Mouse (Mus musculus): ENCODE data around the gene Tnxb. TPM values are rescaled to one million over a fixed set of nuclear protein-coding genes. Genes with fewer than 3 reads are reported as not detected.
"Not testable (repeated sequence)": the region's sequence is repeated elsewhere in the genome, so short reads cannot be mapped to it uniquely, and the experiment has no call there.

Gene Tnxb
- polyA plus RNA-seq, 1 experiment from 2014 or later, result 0.03 TPM

GRCm38 (mm10) chr17:34737466-34737865, 67.1 kb downstream of the Tnxb start:
- H3K4me3 ChIP-seq (ENCODE audit: low read depth, low read length); DNase-seq (ENCODE audit: low spot score); H3K4me2 ChIP-seq (ENCODE audit: low read depth, low read length, severe bottlenecking); H3K27ac ChIP-seq (ENCODE audit: low read depth, low read length); H3K36me3 ChIP-seq (ENCODE audit: control insufficient read depth, insufficient read depth, low read length); H3K27me3 ChIP-seq (ENCODE audit: control insufficient read depth, insufficient read depth, low read length); H3K9me3 ChIP-seq (ENCODE audit: control insufficient read depth, low read length); H3K4me1 ChIP-seq (replicated peaks; ENCODE audit: control insufficient read depth, insufficient read depth, low read length); H3K9ac ChIP-seq (ENCODE audit: low read length); ATAC-seq (replicated peaks; ENCODE audit: low FRiP score): not testable (repeated sequence)
- WGBS, result 85% methylated on average over 5 of the region's 5 CpGs

- H3K9ac ChIP-seq (ENCODE audit: low read length); H3K27ac ChIP-seq (ENCODE audit: low read depth, low read length); H3K4me1 ChIP-seq (replicated peaks; ENCODE audit: control insufficient read depth, insufficient read depth, low read length); H3K36me3 ChIP-seq (ENCODE audit: control insufficient read depth, insufficient read depth, low read length); H3K27me3 ChIP-seq (ENCODE audit: control insufficient read depth, insufficient read depth, low read length); H3K4me2 ChIP-seq (ENCODE audit: low read depth, low read length, severe bottlenecking); ATAC-seq (replicated peaks; ENCODE audit: low FRiP score); H3K9me3 ChIP-seq (ENCODE audit: control insufficient read depth, low read length); H3K4me3 ChIP-seq (ENCODE audit: low read depth, low read length): not testable (repeated sequence)
- WGBS, result 86% methylated on average over 7 of the region's 7 CpGs
- DNase-seq (ENCODE audit: low spot score), result peak; percentile 33
Measured at GRCm38 (mm10) chr17:34739708-34740107, 69.4 kb downstream of the Tnxb start.

- Histone ChIP-seq H3K4me1 (replicated peaks; ENCODE audit: control insufficient read depth, insufficient read depth, low read length) (no peaks in the 10 kb centered on the region), H3K27ac (ENCODE audit: low read depth, low read length) (no peak overlapping the region), H3K4me3 (ENCODE audit: low read depth, low read length) (no peak overlapping the region), H3K9me3 (ENCODE audit: control insufficient read depth, low read length) (no peaks in the 10 kb centered on the region), H3K4me2 (ENCODE audit: low read depth, low read length, severe bottlenecking) (no peak overlapping the region), H3K27me3 (ENCODE audit: control insufficient read depth, insufficient read depth, low read length) (no peaks in the 10 kb centered on the region), H3K9ac (ENCODE audit: low read length) (no peak overlapping the region), H3K36me3 (ENCODE audit: control insufficient read depth, insufficient read depth, low read length) (no peaks in the 10 kb centered on the region)
- ATAC-seq (replicated peaks; ENCODE audit: low FRiP score), result no peak
- DNase-seq (ENCODE audit: low spot score), result peak; percentile 26
- 85% methylated on average over 4 of the region's 4 CpGs for WGBS
Measured at GRCm38 (mm10) chr17:34740280-34740679, 69.9 kb downstream of the Tnxb start.

- Histone ChIP-seq H3K4me1 (replicated peaks; ENCODE audit: control insufficient read depth, insufficient read depth, low read length) (no peaks in the 10 kb centered on the region), H3K27me3 (ENCODE audit: control insufficient read depth, insufficient read depth, low read length) (no peaks in the 10 kb centered on the region)
- WGBS, result 95% methylated on average over 7 of the region's 7 CpGs
Measured at GRCm38 (mm10) chr17:34743719-34744118, 73.4 kb downstream of the Tnxb start, which contains the start of gene C4b. Gene C4b, minus strand, starts transcription at chr17:34743882.

GRCm38 (mm10) chr17:34744206-34744605, 73.9 kb downstream of the Tnxb start:
- Histone ChIP-seq H3K27me3 (ENCODE audit: control insufficient read depth, insufficient read depth, low read length) (no peaks in the 10 kb centered on the region), H3K9me3 (ENCODE audit: control insufficient read depth, low read length) (peaks cover 2% of the 10 kb centered on the region; the same call in 1 of the 2 replicates), H3K4me2 (ENCODE audit: low read depth, low read length, severe bottlenecking) (no peak overlapping the region), H3K4me3 (ENCODE audit: low read depth, low read length) (no peak overlapping the region), H3K9ac (ENCODE audit: low read length) (no peak overlapping the region), H3K4me1 (replicated peaks; ENCODE audit: control insufficient read depth, insufficient read depth, low read length) (no peaks in the 10 kb centered on the region), H3K36me3 (ENCODE audit: control insufficient read depth, insufficient read depth, low read length) (no peaks in the 10 kb centered on the region), H3K27ac (ENCODE audit: low read depth, low read length) (no peak overlapping the region)
- ATAC-seq (replicated peaks; ENCODE audit: low FRiP score) (no peak), DNase-seq (ENCODE audit: low spot score) (peak; percentile 26)
- WGBS, result 83% methylated on average over 6 of the region's 6 CpGs

More at GRCm38 (mm10) chr17:34743719-34744118, 73.4 kb downstream of the Tnxb start, which contains the start of gene C4b:
- H3K9me3 ChIP-seq (ENCODE audit: control insufficient read depth, low read length), result no peaks in the 10 kb centered on the region; the same call in 1 of the 2 replicates
- no peaks in the 10 kb centered on the region for H3K36me3 ChIP-seq (ENCODE audit: control insufficient read depth, insufficient read depth, low read length)
- no peak within 1 kb of the TSS for H3K27ac ChIP-seq (ENCODE audit: low read depth, low read length)
- no peak within 1 kb of the TSS for H3K9ac ChIP-seq (ENCODE audit: low read length)
- no peak within 1 kb of the TSS for H3K4me2 ChIP-seq (ENCODE audit: low read depth, low read length, severe bottlenecking)
- DNase-seq (ENCODE audit: low spot score) (peak; percentile 38), ATAC-seq (replicated peaks; ENCODE audit: low FRiP score) (no peak)
- H3K4me3 ChIP-seq (ENCODE audit: low read depth, low read length), result no peak within 1 kb of the TSS

- not testable (repeated sequence) for H3K4me3 ChIP-seq (ENCODE audit: low read depth, low read length); H3K4me2 ChIP-seq (ENCODE audit: low read depth, low read length, severe bottlenecking); H3K9ac ChIP-seq (ENCODE audit: low read length); H3K27me3 ChIP-seq (ENCODE audit: control insufficient read depth, insufficient read depth, low read length); H3K4me1 ChIP-seq (replicated peaks; ENCODE audit: control insufficient read depth, insufficient read depth, low read length); H3K9me3 ChIP-seq (ENCODE audit: control insufficient read depth, low read length); H3K27ac ChIP-seq (ENCODE audit: low read depth, low read length); ATAC-seq (replicated peaks; ENCODE audit: low FRiP score); DNase-seq (ENCODE audit: low spot score); H3K36me3 ChIP-seq (ENCODE audit: control insufficient read depth, insufficient read depth, low read length)
- WGBS, result 90% methylated on average over 6 of the region's 6 CpGs
Measured at GRCm38 (mm10) chr17:34744611-34745010, 74.3 kb downstream of the Tnxb start.

GRCm38 (mm10) chr17:34745166-34745565, 74.8 kb downstream of the Tnxb start:
- WGBS, result 85% methylated on average over 4 of the region's 4 CpGs
- not testable (repeated sequence) for H3K27me3 ChIP-seq (ENCODE audit: control insufficient read depth, insufficient read depth, low read length); DNase-seq (ENCODE audit: low spot score); H3K4me2 ChIP-seq (ENCODE audit: low read depth, low read length, severe bottlenecking); H3K9me3 ChIP-seq (ENCODE audit: control insufficient read depth, low read length); H3K36me3 ChIP-seq (ENCODE audit: control insufficient read depth, insufficient read depth, low read length); H3K9ac ChIP-seq (ENCODE audit: low read length); H3K4me1 ChIP-seq (replicated peaks; ENCODE audit: control insufficient read depth, insufficient read depth, low read length); H3K27ac ChIP-seq (ENCODE audit: low read depth, low read length); H3K4me3 ChIP-seq (ENCODE audit: low read depth, low read length); ATAC-seq (replicated peaks; ENCODE audit: low FRiP score)

- no peak overlapping the region for H3K4me2 ChIP-seq (ENCODE audit: low read depth, low read length, severe bottlenecking)
- H3K36me3 ChIP-seq (ENCODE audit: control insufficient read depth, insufficient read depth, low read length), result no peaks in the 10 kb centered on the region
- H3K27ac ChIP-seq (ENCODE audit: low read depth, low read length), result no peak overlapping the region
- DNase-seq (ENCODE audit: low spot score) (no peak), ATAC-seq (replicated peaks; ENCODE audit: low FRiP score) (no peak)
- WGBS, result 82% methylated on average over 5 of the region's 5 CpGs
- H3K4me1 ChIP-seq (replicated peaks; ENCODE audit: control insufficient read depth, insufficient read depth, low read length), result no peaks in the 10 kb centered on the region
- H3K4me3 ChIP-seq (ENCODE audit: low read depth, low read length), result no peak overlapping the region
- H3K9ac ChIP-seq (ENCODE audit: low read length), result no peak overlapping the region
- peaks cover 3% of the 10 kb centered on the region; the same call in 1 of the 2 replicates for H3K9me3 ChIP-seq (ENCODE audit: control insufficient read depth, low read length)
- no peaks in the 10 kb centered on the region for H3K27me3 ChIP-seq (ENCODE audit: control insufficient read depth, insufficient read depth, low read length)
Measured at GRCm38 (mm10) chr17:34746531-34746930, 76.2 kb downstream of the Tnxb start.

GRCm38 (mm10) chr17:34761471-34761870, 91.1 kb downstream of the Tnxb start:
- H3K4me1 ChIP-seq (replicated peaks; ENCODE audit: control insufficient read depth, insufficient read depth, low read length), result no peaks in the 10 kb centered on the region
- no peak overlapping the region for H3K9ac ChIP-seq (ENCODE audit: low read length)
- no peak overlapping the region for H3K4me3 ChIP-seq (ENCODE audit: low read depth, low read length)
- H3K27me3 ChIP-seq (ENCODE audit: control insufficient read depth, insufficient read depth, low read length), result no peaks in the 10 kb centered on the region
- DNase-seq (ENCODE audit: low spot score) (no peak), ATAC-seq (replicated peaks; ENCODE audit: low FRiP score) (no peak)
- no peaks in the 10 kb centered on the region for H3K9me3 ChIP-seq (ENCODE audit: control insufficient read depth, low read length)
- no peak overlapping the region for H3K27ac ChIP-seq (ENCODE audit: low read depth, low read length)
- H3K36me3 ChIP-seq (ENCODE audit: control insufficient read depth, insufficient read depth, low read length), result no peaks in the 10 kb centered on the region
- 77% methylated on average over 3 of the region's 3 CpGs for WGBS
- no peak overlapping the region for H3K4me2 ChIP-seq (ENCODE audit: low read depth, low read length, severe bottlenecking)

Data from forebrain, embryonic 11.5 days (tissue).